Mouse (Mus musculus) midbrain, embryonic 10.5 days (tissue): ENCODE results near the gene Pcdh7. TPM values are rescaled to one million over a fixed set of nuclear protein-coding genes. Genes with fewer than 3 reads are reported as not detected.
"Not testable (repeated sequence)": the region's sequence is repeated elsewhere in the genome, so short reads cannot be mapped to it uniquely, and the experiment has no call there.

Experiments
- DNase-seq: peaks from one replicate; pipeline ENCODE4 v3.0.0-alpha.2; 2017; ENCODE audit warnings: low spot score
- H3K27ac ChIP-seq: fragments of 300-500 bp; sonication (generic); replicated peaks from 2 replicates; pipeline ENCODE4 v1.5.1; 2016; ENCODE audit warnings: mild to moderate bottlenecking
- H3K27me3 ChIP-seq: fragments of 300-500 bp; sonication (generic); 2 replicates; pipeline ENCODE4 v1.6.1; 2016; ENCODE audit warnings: low read depth, mild to moderate bottlenecking; ENCODE audit not compliant: poor library complexity, severe bottlenecking
- H3K36me3 ChIP-seq: fragments of 300-500 bp; sonication (generic); 2 replicates; pipeline ENCODE4 v1.6.1; 2016; ENCODE audit warnings: mild to moderate bottlenecking, moderate library complexity
- H3K4me1 ChIP-seq: fragments of 300-500 bp; sonication (generic); 2 replicates; pipeline ENCODE4 v1.6.1; 2016
- H3K4me3 ChIP-seq: fragments of 300-500 bp; sonication (generic); 2 replicates; pipeline ENCODE4 v1.5.1; 2016; ENCODE audit warnings: mild to moderate bottlenecking, moderate library complexity
- H3K9me3 ChIP-seq: fragments of 300-500 bp; sonication (generic); replicated peaks from 2 replicates; pipeline ENCODE4 v1.6.1; 2016; ENCODE audit warnings: mild to moderate bottlenecking
- WGBS: fragments of 180-500 bp; shearing (Covaris S2); methylation state at CpG from one replicate; pipeline ENCODE4 v1.1.7; 2016; 5-methylcytosine and 5-hydroxymethylcytosine counted together
- polyA plus RNA-seq: library from polyadenylated mRNA; unstranded; fragments of >200 nt; fragmentation: Nextera tagmentation; extraction: Ambion mirVana; gene quantifications from 2 replicates; pipeline ENCODE4 v1.2.1, GENCODE M21; 2016

The Pcdh7 gene
- 4.0 and 4.9 TPM in 2 replicates for polyA plus RNA-seq

DNA sequence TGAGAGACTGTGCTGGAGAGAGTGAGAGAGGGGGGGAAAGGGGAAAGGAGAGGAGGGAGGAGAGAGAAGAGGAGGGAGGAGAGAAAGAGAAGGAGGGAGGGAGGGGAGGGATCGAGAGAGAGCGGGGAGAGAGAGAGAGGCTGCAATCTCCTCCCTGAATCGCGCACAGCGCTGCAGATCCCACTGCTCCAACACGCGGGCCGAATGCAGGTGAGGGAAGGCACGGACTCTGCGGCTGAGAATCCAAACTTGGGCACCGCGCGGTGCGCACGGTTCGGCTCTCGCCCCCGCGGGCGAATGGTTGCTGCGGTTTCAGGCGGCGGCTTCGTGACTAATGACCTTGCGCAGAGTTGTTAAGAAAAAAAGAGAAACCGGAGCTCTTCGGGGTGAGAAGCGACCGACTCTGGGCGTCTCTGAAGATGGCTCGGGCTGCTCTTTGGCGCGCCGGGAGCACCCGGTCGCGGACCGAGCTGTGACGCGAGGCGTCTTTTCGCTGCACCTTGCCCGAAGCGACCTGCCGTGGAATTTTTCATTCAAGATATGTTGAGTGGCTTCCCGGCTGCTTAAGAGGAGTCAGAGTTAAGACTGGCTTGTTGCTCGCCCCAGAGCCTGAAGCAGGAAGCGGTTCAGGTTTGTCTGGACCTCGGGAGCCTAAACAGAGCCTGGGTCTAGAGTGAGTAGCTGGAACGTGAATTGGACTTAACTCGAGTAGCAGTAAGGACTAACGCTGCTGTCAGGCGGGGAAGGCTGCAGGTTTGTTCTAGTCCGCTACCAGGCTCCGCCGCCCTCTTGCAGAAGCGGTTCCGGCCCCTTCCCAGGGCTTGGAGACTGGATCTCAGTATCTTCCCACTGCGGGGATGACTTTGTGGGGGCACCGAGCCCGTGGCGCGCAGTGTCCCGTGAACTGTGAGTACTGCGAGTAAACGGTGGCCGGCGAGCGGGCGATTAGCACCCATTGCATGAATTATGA, at the start of gene Pcdh7:
TSS of gene Pcdh7 (plus strand) at position 62 of the 970 bp plus-strand sequence.
- Histone ChIP-seq H3K27ac (peak within 1 kb of the TSS; percentile 89), H3K36me3 (no peaks in the 10 kb centered on the region), H3K4me3 (peak within 1 kb of the TSS; percentile 72), H3K4me1 (peaks cover 44% of the 10 kb centered on the region), H3K27me3 (peaks cover 44% of the 10 kb centered on the region), H3K9me3 (no peaks in the 10 kb centered on the region)
- DNase-seq, result peak; percentile 74
- WGBS, result under 1% methylated on average over 70 of the region's 70 CpGs

DNA sequence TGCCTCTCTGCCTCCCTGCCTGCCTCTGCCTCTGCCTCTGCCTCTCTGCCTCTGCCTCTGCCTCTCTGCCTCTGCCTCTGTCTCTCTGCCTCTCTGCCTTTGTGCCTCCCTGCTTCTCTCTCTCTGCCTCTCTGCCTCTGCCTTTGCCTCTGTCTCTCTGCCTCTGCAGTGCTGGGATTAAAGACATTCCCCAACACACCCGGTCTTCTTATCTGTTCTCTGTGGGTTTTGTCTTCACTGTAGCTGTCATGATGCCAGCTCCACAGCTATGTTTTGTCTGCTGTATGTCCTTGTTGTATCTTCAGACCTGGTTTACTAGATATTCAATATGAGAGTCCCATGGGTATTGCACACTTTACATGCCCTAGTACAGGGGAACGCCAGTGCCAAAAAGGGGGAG, 40.8 kb upstream of the Pcdh7 start:
- not testable (repeated sequence) for H3K36me3 ChIP-seq, H3K9me3 ChIP-seq, H3K27ac ChIP-seq, H3K4me1 ChIP-seq, H3K4me3 ChIP-seq, H3K27me3 ChIP-seq, DNase-seq
- 75% methylated on average over 2 of the region's 2 CpGs for WGBS

DNA sequence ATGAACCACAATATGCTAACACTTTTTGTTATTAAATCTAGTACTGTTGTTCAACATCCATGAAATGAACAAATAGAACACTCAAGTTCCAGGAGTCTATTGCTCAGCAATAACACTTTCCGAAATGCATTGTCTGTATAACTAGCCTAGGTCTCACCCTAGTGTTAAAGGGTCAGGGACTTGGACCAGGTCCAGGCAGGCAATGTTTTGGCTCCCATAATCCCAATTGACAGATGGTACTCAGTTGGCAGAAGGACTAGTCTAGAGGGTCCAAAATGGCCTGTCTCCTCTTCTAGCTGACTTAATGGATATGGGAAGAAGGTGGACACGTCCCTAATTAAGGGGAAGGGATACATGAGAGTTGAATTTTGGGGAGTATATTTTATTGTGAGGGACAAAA, 9.4 kb upstream of the Pcdh7 start:
- no peaks in the 10 kb centered on the region for H3K4me1 ChIP-seq
- no peak overlapping the region for H3K27ac ChIP-seq
- no peak overlapping the region for H3K4me3 ChIP-seq
- no peak for DNase-seq
- WGBS, result 94% methylated on average over 2 of the region's 2 CpGs
- H3K36me3 ChIP-seq, result no peaks in the 10 kb centered on the region
- H3K9me3 ChIP-seq, result no peaks in the 10 kb centered on the region
- H3K27me3 ChIP-seq, result 0 out of 2 replicates have a peak, but pooled peaks cover 3% of the 10 kb centered on the region

DNA sequence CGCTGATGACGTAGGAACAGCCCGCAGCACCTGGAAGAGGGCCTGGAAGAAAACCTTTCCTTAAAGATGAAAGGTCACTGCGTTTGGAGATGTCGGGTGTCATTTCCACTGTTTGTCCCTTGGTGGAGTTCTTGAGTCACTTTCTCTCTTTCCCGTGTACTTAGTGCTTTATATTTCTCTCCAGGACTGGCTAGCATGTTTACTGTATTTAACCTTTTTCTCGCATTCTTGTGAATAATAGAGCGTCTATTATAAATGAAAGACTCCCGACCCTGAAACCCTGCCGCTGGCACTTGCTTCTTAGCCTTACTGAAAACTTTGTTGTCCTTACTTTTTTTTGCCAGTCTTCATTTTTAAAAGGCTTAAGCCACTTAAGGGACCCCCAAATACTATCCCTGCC, 3.8 kb upstream of the Pcdh7 start:
- Histone ChIP-seq H3K4me3 (peak overlapping the region; percentile 72), H3K9me3 (no peaks in the 10 kb centered on the region), H3K27ac (peak overlapping the region; percentile 89), H3K36me3 (no peaks in the 10 kb centered on the region), H3K27me3 (peaks cover 7% of the 10 kb centered on the region), H3K4me1 (peaks cover 20% of the 10 kb centered on the region)
- DNase-seq, result peak; percentile 34
- under 1% methylated on average over 10 of the region's 10 CpGs for WGBS

DNA sequence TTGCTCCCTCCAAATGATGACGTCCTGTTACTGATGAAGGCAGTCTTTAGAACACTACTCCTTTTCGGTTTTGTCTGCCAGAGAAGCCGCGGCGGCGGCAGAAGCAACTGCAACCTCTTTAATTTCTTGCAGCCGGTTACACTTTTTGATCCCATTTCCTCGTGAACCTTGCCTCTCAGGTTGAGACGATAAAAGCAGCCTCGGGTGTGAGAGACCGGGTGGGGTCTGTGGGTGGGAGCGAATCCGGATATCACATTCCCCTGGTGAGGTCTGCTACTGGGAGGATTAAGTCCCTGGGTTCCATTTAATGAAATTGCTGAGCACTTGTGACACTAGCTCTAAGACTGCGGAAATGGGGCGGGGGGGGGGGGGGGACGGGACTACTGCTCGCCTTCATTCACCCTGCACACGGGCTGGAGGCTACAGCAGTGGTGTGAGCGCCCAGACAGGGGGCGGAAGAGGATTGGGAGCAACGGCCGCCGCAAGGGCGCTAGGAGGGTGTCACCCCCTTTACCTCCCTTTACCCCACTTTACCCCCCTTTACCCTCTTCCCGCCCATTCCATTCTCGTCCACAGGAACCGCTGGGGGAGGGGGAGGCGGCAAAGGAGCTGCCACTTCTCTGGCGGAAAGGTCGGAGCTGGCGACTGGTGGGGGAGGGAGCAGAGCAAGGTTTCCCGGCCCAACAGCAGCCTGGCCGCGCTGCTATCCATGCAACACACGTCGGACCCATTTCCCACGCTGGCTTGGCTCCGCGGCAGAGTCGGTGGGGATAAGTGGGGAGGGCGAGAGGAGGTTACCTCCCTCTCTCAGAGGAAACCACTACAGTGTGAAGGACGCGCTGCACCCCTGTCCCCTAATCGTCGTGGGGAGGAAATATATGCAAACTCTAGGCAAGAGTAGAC, 2.9 kb upstream of the Pcdh7 start:
- H3K27me3 ChIP-seq, result peaks cover 16% of the 10 kb centered on the region
- H3K9me3 ChIP-seq, result no peaks in the 10 kb centered on the region
- DNase-seq, result peak; percentile 85
- under 1% methylated on average over 43 of the region's 45 CpGs for WGBS
- H3K36me3 ChIP-seq, result no peaks in the 10 kb centered on the region
- H3K27ac ChIP-seq, result peak overlapping the region; percentile 89
- H3K4me1 ChIP-seq, result peaks cover 29% of the 10 kb centered on the region
- H3K4me3 ChIP-seq, result peak overlapping the region; percentile 72

DNA sequence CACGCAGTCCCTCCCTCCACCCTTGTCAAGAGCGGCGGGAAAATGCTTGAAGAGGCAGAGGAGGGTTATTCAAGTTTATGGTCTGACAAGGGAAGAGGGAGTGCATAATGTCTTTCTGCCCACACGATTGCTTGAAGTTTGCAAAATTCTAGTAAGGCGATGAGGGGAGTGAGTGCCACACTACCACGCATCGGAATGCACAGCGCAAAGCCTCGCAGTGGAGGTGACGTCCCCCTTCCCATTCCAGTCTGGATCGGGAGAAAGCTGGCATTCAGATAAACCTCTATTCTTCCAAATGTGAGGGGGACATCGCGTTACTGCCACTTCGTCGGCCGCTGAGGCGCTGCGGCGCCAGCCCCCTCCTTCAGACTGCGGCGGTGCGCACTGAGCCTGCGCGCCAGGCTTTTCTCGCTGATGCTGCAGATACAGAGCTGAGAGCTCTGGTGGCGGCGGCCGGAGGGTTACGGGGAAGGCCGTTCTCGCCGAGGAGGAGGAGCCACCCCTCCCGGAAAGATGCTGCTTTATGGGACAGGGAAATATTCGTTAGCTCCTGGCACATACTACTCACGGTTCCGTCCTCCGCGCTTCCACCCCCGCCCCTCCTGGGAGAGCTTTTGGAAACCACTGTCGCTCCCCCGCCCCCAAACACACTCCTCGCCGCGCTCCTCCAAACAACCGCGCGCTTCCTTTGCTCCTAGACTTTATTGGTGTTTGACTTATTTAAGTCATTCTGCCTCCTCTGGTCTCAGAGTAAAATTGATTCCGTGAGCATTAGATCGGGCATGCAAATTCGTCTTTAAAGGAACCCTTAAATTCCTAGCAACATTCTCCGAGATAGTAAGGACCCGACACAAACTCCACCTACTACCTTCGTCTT, 2.0 kb upstream of the Pcdh7 start:
- Histone ChIP-seq H3K4me3 (peak overlapping the region; percentile 72), H3K27me3 (peaks cover 25% of the 10 kb centered on the region), H3K9me3 (no peaks in the 10 kb centered on the region), H3K4me1 (peaks cover 38% of the 10 kb centered on the region), H3K27ac (peak overlapping the region; percentile 89), H3K36me3 (no peaks in the 10 kb centered on the region)
- peak; percentile 82 for DNase-seq
- WGBS, result under 1% methylated on average over 53 of the region's 53 CpGs

DNA sequence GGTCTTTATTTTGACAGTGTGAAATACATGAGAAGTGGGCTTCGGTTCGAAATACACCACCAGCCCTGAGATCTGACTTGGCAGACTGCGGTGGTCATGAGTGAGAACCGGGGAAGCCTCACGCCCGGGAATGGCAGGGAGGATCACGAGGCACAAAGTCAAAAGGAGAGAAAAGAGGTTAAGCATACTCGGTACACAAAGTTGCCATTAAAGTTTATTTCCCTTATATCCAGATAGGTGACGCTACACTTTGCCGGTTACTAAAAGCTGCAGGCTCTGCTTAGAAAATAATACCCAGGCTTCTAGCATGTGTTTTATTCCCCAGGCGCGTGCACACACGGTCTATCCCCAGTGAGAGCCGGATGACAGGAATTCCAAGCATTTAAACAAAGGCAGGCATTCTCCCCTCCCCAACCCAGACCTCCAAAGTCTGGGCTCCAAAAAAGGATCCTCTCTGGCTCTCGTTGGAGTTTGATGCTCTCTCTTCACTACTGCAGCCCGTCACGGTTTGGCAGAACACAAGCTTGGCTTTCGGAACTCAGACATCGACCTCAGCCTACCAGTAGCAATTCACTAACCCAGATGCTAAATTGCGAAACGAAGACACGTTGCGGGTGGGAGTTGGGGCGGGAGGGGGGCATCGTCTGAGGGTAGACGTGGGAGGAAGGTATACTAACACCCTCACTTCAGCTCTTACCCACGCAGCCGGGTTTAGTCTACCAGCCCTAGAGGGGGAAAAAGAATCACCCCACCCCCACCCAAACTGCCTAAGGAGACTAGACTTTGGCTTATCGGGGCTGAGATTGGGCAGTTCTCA, 1.1 kb upstream of the Pcdh7 start:
- Histone ChIP-seq H3K4me1 (peaks cover 44% of the 10 kb centered on the region), H3K27ac (peak overlapping the region; percentile 89), H3K4me3 (peak overlapping the region; percentile 72), H3K9me3 (no peaks in the 10 kb centered on the region), H3K36me3 (no peaks in the 10 kb centered on the region), H3K27me3 (peaks cover 34% of the 10 kb centered on the region)
- under 1% methylated on average over 29 of the region's 29 CpGs for WGBS
- DNase-seq, result peak; percentile 65

DNA sequence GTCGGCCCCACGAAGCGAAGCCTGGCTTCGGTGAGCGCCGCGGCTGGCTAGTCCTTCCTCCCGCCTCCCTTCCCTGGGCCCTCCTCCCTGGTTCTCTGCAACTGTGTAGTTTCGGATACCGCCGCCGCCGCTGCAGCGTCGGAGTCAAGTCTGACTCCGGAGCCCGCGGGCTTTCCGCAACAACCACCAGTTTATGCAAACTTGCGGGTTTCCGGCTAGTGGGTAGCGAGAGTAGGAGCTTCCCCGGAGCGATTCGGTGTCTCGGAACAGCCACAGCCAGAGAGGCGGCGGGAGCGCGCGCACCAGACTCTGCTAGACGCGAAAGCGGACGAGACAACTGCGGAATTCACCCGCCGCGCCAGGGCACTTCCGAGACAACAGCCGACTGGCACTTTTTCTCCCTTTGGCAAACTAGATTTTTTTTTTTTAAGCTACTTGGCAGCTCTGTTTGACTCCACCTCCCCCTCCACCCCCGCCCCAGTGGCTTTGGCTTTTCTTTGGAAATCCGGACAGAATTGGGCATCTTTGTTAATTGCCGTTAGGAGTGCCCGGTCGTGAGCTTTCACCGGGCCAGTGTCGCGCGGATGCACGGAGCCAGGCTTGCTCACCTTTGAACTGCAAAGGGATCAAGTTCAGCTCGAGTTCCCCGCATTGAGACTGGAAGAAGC, 395 bp upstream of the Pcdh7 start:
- peaks cover 44% of the 10 kb centered on the region for H3K4me1 ChIP-seq
- peak; percentile 81 for DNase-seq
- H3K27ac ChIP-seq, result peak overlapping the region; percentile 89
- H3K36me3 ChIP-seq, result no peaks in the 10 kb centered on the region
- 0% methylated on average over 53 of the region's 53 CpGs for whole genome bisulfite sequencing
- H3K9me3 ChIP-seq, result no peaks in the 10 kb centered on the region
- peak overlapping the region; percentile 72 for H3K4me3 ChIP-seq
- peaks cover 41% of the 10 kb centered on the region for H3K27me3 ChIP-seq

DNA sequence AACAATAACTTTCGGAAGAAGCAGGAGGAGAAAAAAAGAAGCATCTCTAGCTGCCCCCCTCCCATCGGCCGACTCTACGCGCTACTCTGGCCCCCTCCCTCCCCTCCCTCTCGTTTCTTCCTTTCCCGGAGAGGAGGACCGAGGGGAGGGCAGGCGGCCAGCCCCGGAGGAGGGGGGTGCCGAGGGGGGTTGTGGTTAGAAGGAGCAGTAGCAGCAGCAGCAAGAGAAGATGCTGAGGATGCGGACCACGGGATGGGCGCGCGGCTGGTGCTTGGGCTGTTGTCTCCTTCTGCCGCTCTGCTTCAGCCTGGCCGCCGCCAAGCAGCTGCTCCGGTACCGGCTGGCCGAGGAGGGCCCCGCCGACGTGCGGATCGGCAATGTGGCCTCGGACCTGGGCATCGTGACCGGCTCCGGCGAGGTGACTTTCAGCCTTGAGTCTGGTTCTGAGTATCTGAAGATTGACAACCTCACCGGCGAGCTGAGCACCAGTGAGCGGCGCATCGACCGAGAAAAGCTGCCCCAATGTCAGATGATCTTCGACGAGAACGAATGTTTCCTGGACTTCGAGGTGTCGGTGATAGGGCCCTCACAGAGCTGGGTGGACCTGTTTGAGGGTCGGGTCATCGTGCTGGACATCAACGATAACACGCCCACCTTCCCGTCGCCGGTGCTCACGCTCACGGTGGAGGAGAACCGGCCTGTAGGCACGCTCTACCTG, 1.3 kb downstream of the Pcdh7 start:
- under 1% methylated on average over 54 of the region's 54 CpGs for WGBS
- Histone ChIP-seq H3K27me3 (peaks cover 44% of the 10 kb centered on the region), H3K9me3 (no peaks in the 10 kb centered on the region), H3K36me3 (no peaks in the 10 kb centered on the region), H3K27ac (peak overlapping the region; percentile 89), H3K4me1 (peaks cover 44% of the 10 kb centered on the region), H3K4me3 (peak overlapping the region; percentile 72)
- peak; percentile 70 for DNase-seq

DNA sequence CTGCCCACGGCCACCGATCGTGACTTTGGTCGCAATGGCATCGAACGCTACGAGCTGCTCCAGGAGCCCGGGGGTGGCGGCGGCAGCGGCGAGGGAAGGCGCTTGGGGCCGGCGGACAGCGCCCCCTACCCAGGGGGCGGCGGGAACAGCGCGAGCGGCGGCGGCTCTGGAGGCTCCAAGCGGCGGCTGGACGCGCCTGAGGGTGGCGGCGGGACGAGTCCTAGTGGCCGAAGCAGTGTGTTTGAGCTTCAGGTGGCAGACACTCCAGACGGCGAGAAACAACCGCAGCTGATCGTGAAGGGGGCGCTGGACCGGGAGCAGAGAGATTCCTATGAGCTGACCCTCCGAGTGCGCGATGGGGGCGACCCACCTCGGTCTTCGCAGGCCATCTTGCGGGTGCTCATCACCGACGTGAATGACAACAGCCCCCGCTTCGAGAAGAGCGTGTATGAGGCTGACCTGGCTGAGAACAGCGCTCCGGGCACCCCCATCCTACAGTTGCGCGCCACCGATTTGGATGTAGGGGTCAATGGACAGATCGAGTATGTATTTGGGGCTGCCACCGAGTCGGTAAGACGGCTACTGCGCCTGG, 1.9 kb downstream of the Pcdh7 start:
- Histone ChIP-seq H3K36me3 (no peaks in the 10 kb centered on the region), H3K27me3 (peaks cover 44% of the 10 kb centered on the region), H3K9me3 (no peaks in the 10 kb centered on the region), H3K4me1 (peaks cover 44% of the 10 kb centered on the region), H3K4me3 (peak overlapping the region; percentile 72), H3K27ac (peak overlapping the region; percentile 89; the same call in 1 of the 2 replicates)
- under 1% methylated on average over 59 of the region's 59 CpGs for whole genome bisulfite sequencing
- no peak for DNase-seq
